Mouse (Mus musculus) retina, postnatal 1 day (tissue): ENCODE measurements around the gene Kcnh4.

Source experiments
- DNase-seq: peaks from one replicate; pipeline ENCODE4 v3.0.0-alpha.2; 2012

Kcnh4 gene

GRCm38 (mm10) chr11:100709201-100709810, 50.4 kb downstream of the Kcnh4 start:
- no peak for DNase-seq

DNA sequence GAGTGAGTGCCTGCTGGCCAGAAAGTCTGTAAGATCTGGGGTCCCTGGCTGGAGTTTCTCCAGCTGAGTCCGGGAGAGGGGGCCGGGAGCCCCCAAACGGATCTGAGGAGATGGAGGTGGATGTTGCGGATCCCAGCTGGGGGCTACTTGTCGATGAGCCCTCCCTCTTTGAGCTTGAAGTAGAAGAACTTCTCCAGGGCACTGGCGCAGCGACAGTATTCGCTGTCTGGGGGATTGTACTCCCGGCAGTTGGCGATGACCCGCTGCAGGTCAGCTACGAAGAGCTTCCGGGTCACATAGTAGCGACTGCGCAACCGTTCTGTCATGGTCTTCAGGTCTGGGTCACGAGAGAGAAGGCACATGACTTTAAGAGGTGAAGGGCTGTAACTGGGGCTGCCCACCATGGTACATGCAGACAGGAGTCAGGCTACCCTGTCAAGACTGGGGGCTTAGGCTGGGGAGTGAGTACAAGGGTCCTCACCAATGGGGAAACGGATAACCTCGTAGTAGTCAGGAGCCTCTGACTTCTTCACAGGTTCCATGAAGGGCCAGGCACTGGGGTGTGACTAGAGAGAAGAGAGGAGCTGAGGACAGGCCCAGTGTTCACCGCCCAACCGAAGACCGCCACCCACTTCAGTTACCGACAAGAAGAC, 54.5 kb downstream of the Kcnh4 start:
- DNase-seq: no peak

- no peak for DNase-seq
Measured at GRCm38 (mm10) chr11:100703851-100704531, 55.8 kb downstream of the Kcnh4 start, which contains the start of gene Dhx58. TSS of gene Dhx58 (minus strand) at chr11:100704271.

- no peak for DNase-seq
Measured at GRCm38 (mm10) chr11:100703366-100703765, 56.4 kb downstream of the Kcnh4 start.

DNA sequence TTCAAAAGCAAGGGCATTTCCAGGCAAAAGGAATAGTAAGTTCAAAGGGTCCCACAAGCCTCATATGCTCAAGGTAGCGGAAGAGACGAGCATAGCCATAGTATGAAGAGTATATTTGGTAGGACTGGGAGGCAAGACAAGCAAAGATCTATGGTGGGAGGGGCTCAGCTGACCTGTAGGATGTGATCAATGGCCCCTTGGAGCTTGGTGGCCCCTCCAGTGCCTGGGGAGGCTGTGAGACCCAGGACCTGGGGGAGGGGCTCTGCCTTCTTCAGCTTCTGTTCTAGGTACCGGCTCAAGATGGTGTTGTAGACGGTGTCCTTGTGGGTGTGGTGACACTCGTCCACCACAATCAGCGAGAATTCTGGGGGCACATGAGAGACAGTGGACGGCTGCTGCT, 56.8 kb downstream of the Kcnh4 start:
- DNase-seq: no peak

DNA sequence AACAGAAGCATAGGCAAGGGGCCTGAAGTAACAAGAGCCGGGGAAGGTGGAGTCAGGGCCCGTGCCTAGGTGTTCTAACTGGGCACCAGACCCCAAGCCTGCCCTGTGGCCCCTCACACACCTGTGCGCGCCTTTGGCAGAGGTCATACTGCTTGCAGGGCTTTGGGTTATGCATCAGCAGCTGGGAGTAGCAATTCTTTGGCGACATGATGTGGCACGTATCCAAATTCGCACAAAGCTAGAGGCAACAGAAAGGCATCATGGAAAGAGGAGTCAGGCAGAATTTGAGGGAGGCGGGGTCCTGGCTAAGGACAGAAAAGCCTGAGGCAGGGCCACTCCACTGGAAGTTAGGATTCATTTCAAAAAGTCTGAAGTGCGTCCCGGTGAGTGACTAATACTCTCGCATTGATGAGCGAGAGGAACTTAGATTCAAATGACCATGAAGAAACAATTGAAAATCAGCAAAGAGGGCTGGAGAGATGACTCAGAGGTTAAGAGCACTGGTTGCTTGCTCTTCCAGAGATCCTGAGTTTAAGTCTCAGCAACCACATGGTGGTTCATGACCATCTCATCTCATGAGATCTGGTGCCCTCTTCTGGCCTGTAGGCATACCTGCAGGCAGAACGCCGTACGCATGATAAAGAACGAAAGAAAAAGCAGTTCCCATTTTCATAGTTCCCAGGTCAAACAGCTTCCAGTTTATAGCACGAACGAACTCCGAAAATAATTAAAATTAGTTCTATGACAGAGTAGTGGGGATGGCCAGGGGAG, 57.5 kb downstream of the Kcnh4 start:
- DNase-seq: peak; percentile 84

DNA sequence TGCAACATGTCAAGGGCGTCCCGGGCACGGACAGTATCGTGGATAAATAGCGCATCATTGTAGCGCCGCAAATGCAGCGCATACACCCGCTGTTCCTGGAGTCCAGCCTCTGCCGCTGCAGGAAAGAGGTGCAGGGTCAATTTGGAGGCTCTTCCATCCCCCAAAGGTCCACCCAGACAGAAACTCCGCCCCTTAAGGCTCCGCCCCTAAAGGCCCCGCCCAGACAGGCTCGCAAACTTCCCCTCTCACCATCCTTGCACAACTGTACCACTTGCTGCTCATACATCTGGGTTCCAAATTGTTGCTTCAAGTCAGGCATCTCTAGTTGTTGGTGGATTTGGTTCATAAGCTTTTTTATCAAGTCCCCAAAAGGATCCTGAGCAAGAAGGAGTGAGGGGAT, 58.4 kb downstream of the Kcnh4 start:
- peak; percentile 64 for DNase-seq

- DNase-seq: no peak
Measured at GRCm38 (mm10) chr11:100700710-100701109, 59.0 kb downstream of the Kcnh4 start.

DNA sequence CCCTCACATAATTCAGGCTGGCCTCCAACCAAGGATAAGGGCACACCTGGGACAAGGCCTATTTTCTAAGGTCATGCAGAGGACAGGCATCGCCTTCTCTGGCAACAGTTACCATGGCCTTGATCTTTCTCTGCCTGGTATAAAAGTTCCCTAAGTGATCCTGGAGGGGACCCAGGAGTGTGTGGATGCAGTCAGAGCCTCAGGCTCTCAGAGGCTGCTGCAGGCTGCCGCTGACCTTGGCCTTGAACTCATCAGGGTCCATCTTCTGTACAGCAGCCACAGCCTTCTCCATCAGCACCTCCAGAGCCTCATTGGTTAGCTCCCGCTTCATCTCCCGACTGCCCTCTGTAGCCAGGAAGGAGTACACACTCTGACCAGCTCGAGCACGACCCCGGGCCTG, 61.8 kb downstream of the Kcnh4 start:
- DNase-seq: no peak

GRCm38 (mm10) chr11:100694926-100695325, 64.8 kb downstream of the Kcnh4 start:
- DNase-seq: peak; percentile 86

GRCm38 (mm10) chr11:100693154-100693553, 66.6 kb downstream of the Kcnh4 start:
- peak; percentile 35 for DNase-seq

- DNase-seq: peak; percentile 10
Measured at GRCm38 (mm10) chr11:100692164-100692616, 67.6 kb downstream of the Kcnh4 start, which contains the start of gene Zfp385c. TSS of gene Zfp385c (minus strand) at chr11:100692455.

DNA sequence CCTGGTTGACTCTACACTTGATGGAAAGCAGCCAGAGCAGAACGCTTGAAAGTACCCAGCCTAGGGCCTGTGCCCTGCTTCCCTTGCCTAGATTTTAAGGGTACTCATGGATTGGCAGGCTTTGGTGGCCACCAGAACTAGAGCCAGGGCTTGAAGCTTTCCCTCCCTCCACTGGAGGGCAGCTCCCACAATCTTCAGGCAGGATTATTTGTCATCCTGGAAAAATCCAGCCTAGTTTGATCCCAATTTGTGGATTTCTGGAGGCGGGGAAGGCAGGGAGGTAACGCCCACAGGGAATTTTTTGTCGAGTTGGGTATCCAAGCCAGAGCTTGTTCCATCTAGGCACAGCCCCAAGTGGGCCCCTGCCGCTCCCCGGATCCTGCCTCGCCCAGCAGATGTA, 69.4 kb downstream of the Kcnh4 start:
- DNase-seq: no peak
